Mouse (Mus musculus) monocyte, adult 5-6 weeks (primary cell): Measurements from ENCODE around the gene Map1a. TPM values are rescaled to one million over a fixed set of nuclear protein-coding genes. Genes with fewer than 3 reads are reported as not detected.

Source experiments
- total RNA-seq: library from RNA; stranded (forward); fragments of 200-1000, 200-491, 200-594 nt; gene quantifications from 3 replicates; pipeline ENCODE4 v1.2.3, GENCODE M21; 2017

The Map1a gene
- total RNA-seq, 1 experiment from 2014 or later, result not detected

Other genes with a start within 250 kb of the Map1a start
- not detected in 3 replicates for gene Tgm5, start 203.8 kb upstream of the Map1a start, total RNA-seq
- gene Tgm7, start 179.8 kb upstream of the Map1a start, total RNA-seq, result not detected in 3 replicates
- 6.5 to 11.1 TPM (median 8.5 TPM) in 3 replicates for gene Adal, start 149.2 kb upstream of the Map1a start, total RNA-seq
- gene Lcmt2, start 148.9 kb upstream of the Map1a start, total RNA-seq, result 5.1 to 10.4 TPM (median 6.0 TPM) in 3 replicates
- 40.1 to 81.9 TPM (median 46.5 TPM) in 3 replicates for gene Tubgcp4, start 118.9 kb upstream of the Map1a start, total RNA-seq
- 25.3 to 41.6 TPM (median 34.1 TPM) in 3 replicates for gene Zscan29, start 118.5 kb upstream of the Map1a start, total RNA-seq
- gene Trp53bp1, start 18.2 kb upstream of the Map1a start, total RNA-seq, result 15.8 to 38.3 TPM (median 16.2 TPM) in 3 replicates
- gene Ppip5k1, start 65.8 kb downstream of the Map1a start, total RNA-seq, result 5.3 to 11.2 TPM (median 8.9 TPM) in 3 replicates
- not detected in 3 replicates for gene Ckmt1, start 68.1 kb downstream of the Map1a start, total RNA-seq
- not detected in 3 replicates for gene Strc, start 97.6 kb downstream of the Map1a start, total RNA-seq
- gene Pdia3, start 124.2 kb downstream of the Map1a start, total RNA-seq, result 151 to 226 TPM (median 182 TPM) in 3 replicates
- 2.6 to 2.7 TPM in 2 of 3 replicates, not detected in the other for gene Catsper2, start 124.2 kb downstream of the Map1a start, total RNA-seq
- 1.8 to 4.3 TPM (median 3.0 TPM) in 3 replicates for gene Ell3, start 154.7 kb downstream of the Map1a start, total RNA-seq
- 152 to 251 TPM (median 235 TPM) in 3 replicates for gene Serf2, start 159.6 kb downstream of the Map1a start, total RNA-seq
- gene Hypk, start 163.7 kb downstream of the Map1a start, total RNA-seq, result 102 to 176 TPM (median 115 TPM) in 3 replicates
- 6.2 to 6.5 TPM (median 6.3 TPM) in 3 replicates for gene Serinc4, start 167.2 kb downstream of the Map1a start, total RNA-seq
- 89.4 to 102 TPM (median 99.0 TPM) in 3 replicates for gene Mfap1b, start 184.5 kb downstream of the Map1a start, total RNA-seq
- gene Mfap1a, start 217.1 kb downstream of the Map1a start, total RNA-seq, result 80.7 to 102 TPM (median 84.5 TPM) in 3 replicates
- gene Wdr76, start 217.1 kb downstream of the Map1a start, total RNA-seq, result 8.2 to 13.5 TPM (median 10.6 TPM) in 3 replicates